Mouse (Mus musculus) splenic B cell, adult 2 months (primary cell): Measurements from ENCODE around the gene Sash3.

Source experiments
- DNase-seq: peaks from one replicate; pipeline ENCODE4 v3.0.0-alpha.2; 2011; ENCODE audit warnings: low read depth, low spot score
- H3K27me3 ChIP-seq: 2 replicates; pipeline ENCODE4 v1.6.1; 2012; ENCODE audit warnings: mild to moderate bottlenecking, low read length, moderate library complexity, mixed read lengths; ENCODE audit not compliant: control insufficient read depth, poor library complexity, insufficient read depth, severe bottlenecking
- H3K36me3 ChIP-seq: 2 replicates; pipeline ENCODE4 v1.6.1; 2012; ENCODE audit warnings: mild to moderate bottlenecking, low read length, moderate library complexity, mixed read lengths; ENCODE audit not compliant: control insufficient read depth, poor library complexity, insufficient read depth, severe bottlenecking

The Sash3 gene

DNA sequence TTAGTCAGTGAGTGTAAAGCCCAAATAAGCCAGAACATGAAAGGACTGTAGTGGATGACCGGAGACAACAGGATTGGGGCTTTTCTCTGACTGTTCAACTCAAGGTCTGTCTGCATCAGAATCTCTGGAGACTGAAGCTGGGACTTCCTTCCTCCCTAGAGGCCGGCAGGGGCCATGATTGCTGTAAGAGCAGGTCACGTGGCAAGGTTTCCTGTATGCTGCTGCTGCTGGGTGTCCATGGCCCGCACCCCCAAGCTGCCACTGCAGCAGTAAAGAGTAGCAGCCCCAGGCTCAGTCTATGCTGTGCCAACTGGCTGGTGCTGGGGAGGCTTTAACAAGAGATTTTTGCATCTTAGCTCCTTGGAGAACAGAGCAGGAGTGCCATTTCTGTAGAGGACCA lies at the start of gene Sash3:
Gene Sash3 (plus strand): TSS at position 175 of the 400 bp plus-strand sequence.
- H3K36me3 ChIP-seq: peaks cover 2% of the 10 kb centered on the region; the same call in 1 of the 2 replicates
- H3K27me3 ChIP-seq: no peaks in the 10 kb centered on the region
- DNase-seq: peak; percentile 86

DNA sequence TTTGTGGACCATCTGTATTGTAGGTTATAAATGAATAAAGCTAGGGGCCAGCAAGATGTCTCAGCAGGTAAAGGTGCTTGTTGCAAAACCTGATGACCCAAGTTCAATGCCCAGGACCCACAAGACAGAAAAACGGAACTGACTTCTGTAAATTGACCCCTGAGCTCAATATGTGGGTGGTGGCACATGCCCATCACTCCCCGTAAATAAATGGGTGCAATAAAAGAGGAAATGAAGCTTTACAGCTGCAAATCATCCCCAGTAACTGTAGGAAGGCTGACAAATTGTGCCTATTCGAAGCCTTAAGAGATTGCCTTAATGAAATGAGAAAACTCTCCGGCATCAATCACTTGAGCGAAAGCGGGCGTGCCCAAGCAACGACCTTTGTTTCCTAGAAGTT lies 49.7 kb upstream of the Sash3 start:
- DNase-seq: peak; percentile 35
- no peaks in the 10 kb centered on the region for H3K27me3 ChIP-seq
- H3K36me3 ChIP-seq: no peaks in the 10 kb centered on the region

DNA sequence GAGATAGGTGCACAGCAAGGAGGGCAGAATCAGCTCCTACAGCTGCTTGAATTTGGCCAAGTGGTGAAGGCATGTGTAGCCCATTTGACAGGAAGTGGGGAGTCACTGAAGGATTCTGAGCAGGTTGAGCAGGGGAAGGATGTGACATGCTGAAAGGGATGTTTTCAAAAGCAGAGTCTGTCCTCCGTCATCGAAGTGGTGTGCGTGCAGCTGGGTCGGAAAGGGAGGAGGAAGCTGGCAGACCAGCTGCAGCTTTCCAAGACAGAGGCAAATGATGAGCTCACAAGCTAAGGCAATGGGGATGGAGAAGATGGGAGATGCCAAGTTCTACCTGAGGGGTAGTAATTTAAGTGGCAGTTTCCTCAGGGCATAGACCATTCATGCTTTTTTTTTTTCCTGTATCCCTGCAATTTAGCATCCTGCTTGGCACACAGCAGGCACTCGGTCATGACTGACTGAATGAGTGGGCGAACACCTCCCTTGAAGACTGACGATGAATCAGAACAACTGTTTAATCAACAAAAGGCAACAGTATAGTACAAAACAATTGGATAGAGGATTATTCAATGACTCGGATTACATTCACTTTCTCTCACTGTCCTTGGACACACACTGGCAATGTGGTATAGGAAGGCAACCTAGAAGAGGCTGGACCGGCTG lies 47.6 kb upstream of the Sash3 start:
- H3K36me3 ChIP-seq: no peaks in the 10 kb centered on the region
- peak; percentile 56 for DNase-seq

DNA sequence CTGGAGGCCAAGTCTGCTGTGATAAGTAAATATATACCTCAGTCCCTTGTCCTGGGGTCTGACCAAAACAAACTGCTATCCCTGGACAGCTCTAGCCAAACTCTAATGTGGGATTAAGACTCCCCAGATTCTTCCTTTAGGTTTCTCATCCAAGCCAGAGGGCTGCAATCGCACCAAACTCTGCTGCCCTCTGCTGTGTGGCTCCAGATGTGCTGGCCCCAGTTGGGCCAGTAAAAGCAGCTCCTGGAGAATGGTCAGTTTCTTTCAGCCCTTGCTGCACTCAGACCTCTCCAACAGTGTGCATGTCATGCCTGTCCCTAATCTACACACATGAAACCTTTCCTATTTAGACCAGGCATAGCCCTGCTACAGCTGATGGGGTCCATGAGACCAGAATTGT lies 46.4 kb upstream of the Sash3 start:
- Histone ChIP-seq H3K36me3 (no peaks in the 10 kb centered on the region), H3K27me3 (no peaks in the 10 kb centered on the region)
- peak; percentile 2 for DNase-seq

More for the DNA sequence above, 47.6 kb upstream of the Sash3 start:
- no peaks in the 10 kb centered on the region for H3K27me3 ChIP-seq

DNA sequence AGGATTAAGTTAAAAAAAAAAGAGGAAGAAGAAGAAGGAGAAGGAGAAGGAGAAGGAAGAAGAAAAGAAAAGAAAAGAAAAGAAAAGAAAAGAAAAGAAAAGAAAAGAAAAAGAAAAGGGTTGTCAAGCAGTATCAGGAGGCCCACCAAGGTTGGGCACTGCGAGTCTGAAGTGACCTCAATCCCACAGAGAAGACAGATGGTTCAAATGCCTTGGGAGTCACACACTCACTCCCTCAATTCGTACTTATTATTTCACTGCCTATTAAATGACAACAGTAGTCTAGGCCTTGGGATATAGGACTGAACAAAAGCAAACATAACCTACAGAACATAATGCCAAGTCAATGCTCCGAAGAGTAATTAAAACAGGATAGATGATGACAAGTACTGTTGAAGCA lies 43.0 kb upstream of the Sash3 start:
- DNase-seq: no peak
- H3K27me3 ChIP-seq: no peaks in the 10 kb centered on the region
- H3K36me3 ChIP-seq: no peaks in the 10 kb centered on the region

DNA sequence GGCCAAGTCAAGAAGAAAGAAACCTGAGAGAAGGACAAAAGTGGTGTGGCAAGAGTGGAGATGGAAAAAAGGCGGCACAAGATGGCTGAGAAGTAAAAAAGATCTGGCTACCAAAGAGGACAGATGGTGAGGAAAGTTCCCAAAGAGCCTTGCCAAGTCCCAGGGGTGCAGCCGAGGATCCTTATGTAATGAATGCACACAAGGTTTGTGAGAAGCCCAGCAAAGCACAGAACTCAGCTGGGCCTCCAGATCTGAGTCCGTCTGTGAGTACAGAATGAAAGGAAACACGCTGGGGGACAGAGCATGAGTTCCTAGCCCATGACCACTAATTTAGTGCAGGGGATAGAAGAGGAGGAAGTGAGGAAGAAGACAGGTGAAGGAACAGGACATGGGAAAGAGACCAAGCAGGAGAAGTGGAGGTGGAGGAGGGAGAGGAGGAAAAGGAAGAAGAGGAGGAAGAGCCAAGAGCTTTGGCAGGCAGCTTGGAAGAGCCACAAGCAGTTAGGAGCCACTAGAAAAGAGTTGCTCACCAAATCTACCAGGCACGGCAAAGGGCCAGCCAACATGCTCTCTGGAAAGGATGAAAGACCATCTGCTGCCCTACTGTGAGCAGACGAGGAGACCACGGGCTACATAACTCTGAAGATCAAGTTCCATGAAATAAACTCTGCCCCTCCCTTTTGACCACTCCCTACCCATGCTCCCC lies 41.3 kb upstream of the Sash3 start:
- H3K36me3 ChIP-seq: no peaks in the 10 kb centered on the region
- DNase-seq: no peak
- no peaks in the 10 kb centered on the region for H3K27me3 ChIP-seq

DNA sequence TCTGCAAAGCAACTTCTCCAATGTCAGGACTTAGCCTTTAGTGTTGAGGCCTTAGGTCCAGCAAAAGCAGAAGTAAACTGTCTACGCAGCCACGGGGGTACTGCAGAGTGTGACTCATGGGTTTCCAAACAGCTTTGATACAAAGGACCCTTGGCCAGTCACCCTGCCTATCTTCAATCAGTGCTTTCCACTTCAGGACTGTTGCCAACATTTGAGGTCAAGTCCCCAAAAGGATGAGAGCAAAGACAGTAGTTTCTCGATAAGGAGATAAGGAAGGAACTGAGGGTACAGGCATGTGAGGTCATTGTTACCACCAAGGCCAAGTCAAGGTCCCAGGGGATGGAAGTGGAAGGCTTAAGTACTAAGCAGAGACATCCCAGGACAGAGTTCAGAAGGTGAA lies 40.0 kb upstream of the Sash3 start:
- Histone ChIP-seq H3K36me3 (no peaks in the 10 kb centered on the region), H3K27me3 (no peaks in the 10 kb centered on the region)
- peak; percentile 14 for DNase-seq

DNA sequence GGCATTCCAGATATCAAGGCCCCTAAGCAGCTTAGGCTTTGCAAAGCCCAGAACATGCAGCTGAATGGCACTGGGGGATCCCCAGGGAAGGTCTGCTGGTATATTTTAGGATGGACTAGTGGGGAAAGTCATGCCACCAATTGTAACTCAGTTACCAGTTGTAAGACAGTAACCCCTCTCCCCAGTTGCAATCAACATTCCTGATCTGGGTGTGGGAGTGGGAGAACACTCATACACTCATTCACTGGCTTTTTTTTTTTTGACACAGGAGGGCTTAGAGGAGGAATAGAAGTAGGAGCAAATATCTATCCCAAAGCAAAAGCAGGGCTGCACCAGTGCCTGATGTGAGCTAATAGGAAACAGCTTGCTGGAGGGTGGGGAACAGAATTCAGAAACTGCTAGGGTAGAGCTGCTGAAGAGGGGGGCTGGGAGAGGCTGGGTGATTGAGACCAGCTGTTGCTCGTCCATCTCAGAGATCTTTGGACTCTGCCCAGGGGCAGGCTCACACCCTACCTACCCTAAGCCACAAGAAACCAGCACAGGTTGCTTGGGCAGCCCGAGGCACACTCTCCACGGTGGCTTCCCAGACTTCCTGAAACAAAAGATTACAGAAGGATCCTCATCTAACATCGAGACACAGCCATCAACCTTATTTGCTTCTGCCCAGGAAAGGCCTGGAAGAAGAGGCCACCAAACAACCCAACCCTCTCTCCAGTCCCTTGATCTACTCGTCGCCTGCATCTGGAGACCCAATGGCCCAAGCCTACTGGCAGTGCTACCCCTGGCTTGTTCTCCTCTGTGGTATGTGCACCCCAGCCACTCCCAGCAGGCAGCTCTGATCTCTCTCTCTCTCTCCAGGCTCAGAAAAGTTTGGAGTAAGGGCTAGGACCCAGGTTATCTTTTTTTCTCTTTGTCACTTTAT lies 37.6 kb upstream of the Sash3 start, which contains the start of gene Xpnpep2:
Gene Xpnpep2 (plus strand): TSS at position 332 of the 922 bp plus-strand sequence.
- H3K36me3 ChIP-seq: no peaks in the 10 kb centered on the region
- DNase-seq: no peak
- H3K27me3 ChIP-seq: no peaks in the 10 kb centered on the region

DNA sequence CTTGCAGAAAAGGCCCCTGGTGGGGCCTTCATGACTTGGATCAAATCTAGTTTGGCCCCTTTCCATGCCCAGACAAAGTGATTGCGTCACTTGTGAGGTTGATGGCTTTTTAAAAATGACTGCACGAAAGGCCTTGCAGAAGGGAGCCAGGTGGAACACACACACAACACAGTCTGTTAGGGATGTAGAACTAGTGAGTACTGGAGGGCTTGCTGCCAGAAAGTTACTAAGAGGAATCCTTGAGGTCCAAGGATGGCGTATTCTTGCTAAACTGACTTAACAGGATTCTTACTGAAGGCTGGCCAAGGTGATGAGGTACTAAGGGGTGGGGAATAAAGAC lies 37.0 kb upstream of the Sash3 start:
- DNase-seq: no peak
- no peaks in the 10 kb centered on the region for H3K27me3 ChIP-seq
- no peaks in the 10 kb centered on the region for H3K36me3 ChIP-seq

DNA sequence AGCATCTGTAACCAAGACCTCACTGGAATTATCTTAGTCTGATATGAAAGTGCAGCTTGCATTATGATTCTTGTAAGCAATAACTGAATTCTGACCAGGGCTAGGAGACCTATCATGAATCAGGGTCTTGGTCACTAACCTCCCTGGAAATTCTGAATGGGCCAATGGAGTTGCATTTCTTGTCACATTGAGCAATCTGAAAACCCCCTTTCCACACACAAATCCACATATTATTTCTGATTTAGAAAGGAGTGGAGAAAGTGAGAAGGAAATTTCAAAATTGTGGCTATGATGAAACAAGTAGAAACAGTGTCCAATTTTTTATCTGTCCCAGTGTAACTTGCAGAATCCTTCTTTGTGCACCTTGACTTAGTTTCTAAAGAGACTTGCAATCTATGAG lies 26.9 kb upstream of the Sash3 start:
- Histone ChIP-seq H3K27me3 (no peaks in the 10 kb centered on the region), H3K36me3 (no peaks in the 10 kb centered on the region)
- no peak for DNase-seq

DNA sequence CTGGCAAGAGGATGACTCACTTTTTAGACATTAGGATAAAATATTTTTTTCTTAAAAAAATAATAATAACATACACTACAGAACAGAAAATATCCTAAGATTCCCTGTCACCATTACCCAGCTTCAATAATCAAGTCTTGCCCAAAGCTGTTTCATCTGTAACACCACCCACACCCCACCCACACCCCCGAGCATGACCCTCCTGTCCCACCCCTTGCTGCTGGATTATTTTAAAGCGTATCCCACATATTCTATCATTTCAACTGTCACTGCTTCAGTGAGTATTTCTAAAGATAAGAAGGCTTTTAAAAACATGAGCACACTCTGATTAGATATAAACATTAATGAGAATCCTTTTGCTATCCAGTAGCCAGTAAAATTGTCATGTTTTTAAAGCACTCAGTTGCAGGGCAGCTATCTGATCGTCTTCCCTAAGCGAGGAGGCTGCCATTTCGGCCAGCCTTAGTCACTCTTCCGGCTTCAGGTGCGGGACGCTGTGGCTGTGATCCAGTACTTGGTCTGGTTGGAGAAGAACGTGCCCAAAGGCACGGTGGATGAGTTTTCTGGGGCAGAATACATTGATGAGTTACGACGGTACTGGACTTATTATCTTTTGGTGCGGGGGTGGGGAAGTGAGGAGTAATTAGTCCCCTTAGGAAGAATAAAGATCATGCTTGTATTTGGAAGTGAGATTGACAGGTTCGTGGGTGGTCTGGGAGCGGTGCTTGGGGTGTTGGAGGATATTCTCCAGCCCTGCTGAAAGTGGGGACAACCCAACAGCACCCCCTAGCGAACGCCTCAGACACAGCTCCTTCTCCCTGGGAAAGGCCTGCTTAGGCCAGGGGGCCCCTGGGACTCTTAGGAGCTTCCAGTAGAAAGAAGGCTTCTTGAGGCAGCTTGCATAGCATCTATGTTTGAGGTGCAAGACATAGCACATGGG lies 21.8 kb upstream of the Sash3 start:
- peak; percentile 65 for DNase-seq
- no peaks in the 10 kb centered on the region for H3K36me3 ChIP-seq
- H3K27me3 ChIP-seq: no peaks in the 10 kb centered on the region

DNA sequence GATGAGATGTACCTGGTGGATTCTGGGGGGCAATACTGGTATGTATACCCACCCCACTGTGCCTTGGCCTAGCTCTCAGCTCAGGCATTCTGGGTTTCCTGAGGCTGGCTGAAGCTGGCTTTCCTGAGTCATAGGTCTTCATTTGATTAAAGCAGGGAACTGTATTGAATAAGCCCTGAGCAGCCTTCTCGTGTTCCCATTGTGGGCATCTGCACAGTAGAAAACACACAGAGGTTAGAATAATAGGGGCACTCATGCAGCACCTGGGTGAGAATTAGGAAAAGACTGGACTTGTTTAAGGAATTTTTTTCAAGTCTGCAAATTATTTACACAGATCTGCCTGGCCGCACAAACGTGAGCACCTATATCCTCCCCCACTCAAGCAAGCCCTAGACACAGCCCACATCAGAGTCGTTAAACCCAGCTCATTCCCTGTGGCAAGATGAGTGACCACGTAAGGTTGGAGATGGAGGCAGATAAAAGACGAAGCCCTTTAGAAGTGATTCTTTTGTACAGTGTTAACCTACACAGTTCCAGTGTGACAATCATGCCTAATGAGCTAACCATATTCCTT lies 19.2 kb upstream of the Sash3 start:
- H3K27me3 ChIP-seq: no peaks in the 10 kb centered on the region
- no peaks in the 10 kb centered on the region for H3K36me3 ChIP-seq
- no peak for DNase-seq

DNA sequence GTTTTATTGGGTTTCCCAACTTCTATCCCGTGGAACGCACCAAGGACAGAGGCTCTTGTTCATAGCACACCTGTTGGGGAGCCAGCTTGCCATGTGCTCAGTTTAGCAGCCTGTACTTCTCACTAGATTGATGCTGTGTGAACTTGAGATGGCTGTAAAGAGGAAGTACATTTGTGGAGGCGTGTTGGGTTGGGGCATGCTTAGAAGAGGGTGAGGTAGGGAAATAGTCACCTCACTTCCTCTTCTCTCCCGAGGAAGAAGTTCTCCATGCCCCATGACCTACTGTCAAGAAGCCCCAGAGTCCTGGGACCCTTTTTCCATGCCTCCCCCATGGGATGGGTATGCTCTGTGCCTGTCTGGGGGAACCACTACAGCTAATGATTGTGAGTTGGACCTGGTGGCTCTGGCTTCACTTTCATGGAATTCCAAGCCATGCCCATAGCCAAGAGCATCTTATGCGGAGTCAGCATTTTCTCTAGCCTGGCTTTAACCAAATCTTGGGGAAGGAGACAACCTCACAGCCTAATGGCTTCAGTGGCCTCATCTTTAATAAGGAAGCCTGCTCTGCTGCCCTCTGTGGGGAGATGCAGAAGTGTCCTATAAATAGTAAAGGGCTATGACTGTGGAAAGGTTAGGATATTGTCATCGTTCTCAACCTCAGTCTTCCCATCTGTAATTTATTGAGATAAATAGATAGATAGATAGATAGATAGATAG lies 18.6 kb upstream of the Sash3 start:
- H3K36me3 ChIP-seq: no peaks in the 10 kb centered on the region
- H3K27me3 ChIP-seq: no peaks in the 10 kb centered on the region
- peak; percentile 77 for DNase-seq
